ENCODE assay signal across 9 mouse cellular contexts in the genomic region with DNA sequence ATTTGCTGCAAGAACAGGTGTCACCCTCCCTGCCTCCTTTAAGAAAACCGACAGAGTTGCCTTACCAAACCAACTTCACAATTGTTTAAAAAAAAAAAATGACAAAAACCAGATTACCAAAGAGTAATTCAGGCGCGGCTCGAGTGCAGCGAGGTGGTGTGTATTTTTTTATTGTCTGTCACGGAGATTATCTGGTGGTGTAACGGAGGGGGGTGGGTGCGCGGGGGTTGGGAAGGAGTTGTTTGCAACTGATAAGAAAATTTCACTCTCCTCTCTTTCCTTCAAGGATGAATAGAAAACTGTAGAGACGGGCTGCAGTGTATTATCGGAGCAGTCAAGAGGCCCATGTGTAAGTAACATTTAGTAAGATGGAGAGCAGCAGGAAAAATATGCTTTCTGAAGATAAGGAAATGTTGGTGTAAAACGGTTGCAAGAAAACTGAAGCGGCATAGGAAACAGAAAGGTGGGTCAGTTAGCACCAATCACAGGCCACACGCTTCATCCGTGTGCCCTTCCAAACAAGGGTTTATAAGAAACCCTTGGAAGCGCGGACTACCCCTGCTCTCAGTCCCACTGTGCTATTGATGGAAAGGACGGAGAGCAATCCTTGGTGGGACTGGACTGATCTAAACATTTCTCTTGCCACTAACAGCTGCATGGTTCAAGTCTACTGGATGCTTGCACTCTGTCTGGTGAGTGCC. TPM values are rescaled to one million over a fixed set of nuclear protein-coding genes. Genes with fewer than 3 reads are reported as not detected.
A peak's percentile ranks its signal among the peaks of the same experiment; 100 is the strongest.
DNase-seq lines count a peak whose midpoint lies in the region; ATAC-seq and TF ChIP-seq lines count a peak whose summit lies in the region.
"Had no signal": no experiment of that assay in that cellular context is flagged by ENCODE, and none has a peak within 500 bp of the region (broad histone marks: within the 10 kb centered on the region; RNA-seq: fewer than 3 reads in every experiment).

No protein-coding gene starts in this region.

- peak overlapping the region; percentile 34 for H3K9ac ChIP-seq in heart, embryonic 13.5 days
- H3K9ac ChIP-seq in hindbrain, embryonic 15.5 days: no peak overlapping the region
- H3K9ac ChIP-seq in midbrain, embryonic 13.5 days (replicated peaks): no peak overlapping the region

- TF ChIP-seq CTCF in bone marrow, adult 2 months (IDR thresholded peaks at IDR 0.05; ENCODE audit: control insufficient read depth, insufficient read depth, low read length): no peak

- no peaks in the 10 kb centered on the region for H3K36me3 ChIP-seq in heart, embryonic 13.5 days
- H3K36me3 ChIP-seq in hindbrain, embryonic 15.5 days: no peaks in the 10 kb centered on the region
- H3K36me3 ChIP-seq in midbrain, embryonic 13.5 days: no peaks in the 10 kb centered on the region

- no peaks in the 10 kb centered on the region for H3K27me3 ChIP-seq in heart, embryonic 13.5 days (replicated peaks)
- no peaks in the 10 kb centered on the region for H3K27me3 ChIP-seq in hindbrain, embryonic 15.5 days
- H3K27me3 ChIP-seq in midbrain, embryonic 13.5 days: no peaks in the 10 kb centered on the region

- H3K27ac ChIP-seq in heart, embryonic 13.5 days (replicated peaks): peak overlapping the region; percentile 57
- H3K27ac ChIP-seq in bone marrow, adult 2 months (ENCODE audit: control insufficient read depth, insufficient read depth, low read depth, low read length, poor library complexity): peak overlapping the region; percentile 98
- no peak overlapping the region for H3K27ac ChIP-seq in hindbrain, embryonic 15.5 days (replicated peaks)
- no peak overlapping the region for H3K27ac ChIP-seq in midbrain, embryonic 13.5 days

- H3K4me1 ChIP-seq in heart, embryonic 13.5 days: peaks cover 19% of the 10 kb centered on the region
- peaks cover 5% of the 10 kb centered on the region; the same call in 1 of the 2 replicates for H3K4me1 ChIP-seq in bone marrow, adult 2 months (ENCODE audit: control insufficient read depth, insufficient read depth, low read length)
- no peaks in the 10 kb centered on the region for H3K4me1 ChIP-seq in hindbrain, embryonic 15.5 days (replicated peaks)
- peaks cover 10% of the 10 kb centered on the region; the same call in 1 of the 2 replicates for H3K4me1 ChIP-seq in midbrain, embryonic 13.5 days (replicated peaks)

- no peak for DNase-seq in heart, postnatal 36 days
- no peak for DNase-seq in cerebellum, postnatal 14 days
- no peak for DNase-seq in kidney, postnatal 4 days
- no peak for DNase-seq in layer of hippocampus, adult 18-20 months (ENCODE audit: low spot score in 2 of 2)
- DNase-seq: cerebellum, adult 2 months had no signal

- peak; percentile 35; the same call in 1 of the 2 replicates for ATAC-seq in heart, embryonic 13.5 days (ENCODE audit: extremely low read depth, insufficient number of reproducible peaks, low FRiP score, low TSS enrichment)
- ATAC-seq in hindbrain, embryonic 15.5 days (ENCODE audit: low FRiP score, low read depth): no peak
- no peak for ATAC-seq in midbrain, embryonic 13.5 days

- H3K4me3 ChIP-seq in heart, embryonic 13.5 days: peak overlapping the region; percentile 41
- H3K4me3 ChIP-seq in bone marrow, adult 2 months (replicated peaks; ENCODE audit: control insufficient read depth, low read depth, low read length): peak overlapping the region; percentile 65
- H3K4me3 ChIP-seq in hindbrain, embryonic 15.5 days: no peak overlapping the region
- H3K4me3 ChIP-seq in midbrain, embryonic 13.5 days (replicated peaks): no peak overlapping the region

- no peaks in the 10 kb centered on the region for H3K9me3 ChIP-seq in heart, embryonic 13.5 days
- H3K9me3 ChIP-seq in hindbrain, embryonic 15.5 days: no peaks in the 10 kb centered on the region
- no peaks in the 10 kb centered on the region for H3K9me3 ChIP-seq in midbrain, embryonic 13.5 days

- 14% methylated on average over 18 of the region's 18 CpGs for WGBS in heart, embryonic 13.5 days
- WGBS in bone marrow, adult 2 months: 4% methylated on average over 18 of the region's 18 CpGs
- 48% methylated on average over 18 of the region's 18 CpGs for WGBS in hindbrain, embryonic 15.5 days
- WGBS in midbrain, embryonic 13.5 days: 32% methylated on average over 18 of the region's 18 CpGs

- no peak for TF ChIP-seq POLR2A in bone marrow, adult 2 months (IDR thresholded peaks at IDR 0.05; ENCODE audit: borderline replicate concordance, control insufficient read depth, low read depth, low read length)

- H3K4me2 ChIP-seq in heart, embryonic 13.5 days: peak overlapping the region; percentile 71
- peak overlapping the region; percentile 10 for H3K4me2 ChIP-seq in hindbrain, embryonic 15.5 days
- H3K4me2 ChIP-seq in midbrain, embryonic 13.5 days (replicated peaks): peak overlapping the region; percentile 38

- intact Hi-C loops in heart, postnatal 36 days (cut with DNase I): no loop called here

RNA-seq across cellular contexts. Expression of a gene that starts 17.2 kb away (rescaled TPM):
- polyA plus RNA-seq in heart, embryonic 13.5 days (2015; fragmentation: Nextera tagmentation; extraction: Ambion mirVana): 15.0 and 15.5 TPM in 2 replicates
- 10 to 100 TPM; 14.3 to 16.8 TPM for total RNA-seq in heart, postnatal 36 days (2021)
- polyA plus RNA-seq in bone marrow, adult 2 months (2011; ENCODE audit: insufficient read depth, insufficient read length, low replicate concordance, missing spikeins): 19.5 and 21.2 TPM in 2 replicates
- polyA plus RNA-seq in hindbrain, embryonic 15.5 days (2015; fragmentation: Nextera tagmentation; extraction: Ambion mirVana): 41.2 and 45.7 TPM in 2 replicates
- 40.7 and 46.3 TPM in 2 replicates for polyA plus RNA-seq in midbrain, embryonic 13.5 days (2015; fragmentation: Nextera tagmentation; extraction: Ambion mirVana)
- 100 to 1,000 TPM; 216 to 230 TPM for total RNA-seq in layer of hippocampus, adult 18-20 months (2021)

Comparison
In these comparisons a context has a peak if more than half of its experiments do, and no peak if none do; other contexts are left out.
1. H3K27ac ChIP-seq: peak in heart, embryonic 13.5 days (single experiment) and bone marrow, adult 2 months (single experiment); none in hindbrain, embryonic 15.5 days (single experiment) and midbrain, embryonic 13.5 days (single experiment).
2. H3K4me2 ChIP-seq: peak in every context shown above with its lines; median percentile 71 in heart, embryonic 13.5 days; 38 in midbrain, embryonic 13.5 days; 10 in hindbrain, embryonic 15.5 days.
3. H3K4me3 ChIP-seq: peak in heart, embryonic 13.5 days (single experiment) and bone marrow, adult 2 months (single experiment); none in hindbrain, embryonic 15.5 days (single experiment) and midbrain, embryonic 13.5 days (single experiment).